Mouse (Mus musculus) embryonic facial prominence, embryonic 14.5 days (tissue): Measurements from ENCODE around the gene Slc16a9. TPM values are rescaled to one million over a fixed set of nuclear protein-coding genes. Genes with fewer than 3 reads are reported as not detected.

Source experiments
- ATAC-seq: fragments of 200-750 bp; cut with Nextera tagmentation; 2 replicates; pipeline ENCODE4 v1.8.0; 2017; ENCODE audit warnings: low read depth, moderate number of reproducible peaks, moderate TSS enrichment
- DNase-seq: peaks from one replicate; pipeline ENCODE4 v3.0.0-alpha.2; 2015; ENCODE audit warnings: low spot score
- H3K27ac ChIP-seq: fragments of 300-500 bp; sonication (generic); replicated peaks from 2 replicates; pipeline ENCODE4 v1.5.1; 2014; ENCODE audit warnings: low read depth, mild to moderate bottlenecking, low read length, moderate library complexity
- H3K27me3 ChIP-seq: fragments of 300-500 bp; sonication (generic); replicated peaks from 2 replicates; pipeline ENCODE4 v1.6.1; 2014; ENCODE audit warnings: low read length; ENCODE audit not compliant: control insufficient read depth, insufficient read depth
- H3K36me3 ChIP-seq: fragments of 300-500 bp; sonication (generic); 2 replicates; pipeline ENCODE4 v1.6.1; 2014; ENCODE audit warnings: low read length, mixed read lengths; ENCODE audit not compliant: control insufficient read depth, insufficient read depth
- H3K4me1 ChIP-seq: fragments of 300-500 bp; sonication (generic); 2 replicates; pipeline ENCODE4 v1.6.1; 2014; ENCODE audit warnings: antibody characterized with exemption, low read length; ENCODE audit not compliant: control insufficient read depth, insufficient read depth
- H3K4me2 ChIP-seq: fragments of 300-500 bp; sonication (generic); 2 replicates; pipeline ENCODE4 v1.6.1; 2014; ENCODE audit warnings: low read depth, mild to moderate bottlenecking, low read length, moderate library complexity, mixed read lengths
- H3K4me3 ChIP-seq: fragments of 300-500 bp; sonication (generic); 2 replicates; pipeline ENCODE4 v1.5.1; 2014; ENCODE audit warnings: low read depth, mild to moderate bottlenecking, low read length
- H3K9ac ChIP-seq: fragments of 300-500 bp; sonication (generic); 2 replicates; pipeline ENCODE4 v1.6.1; 2014; ENCODE audit warnings: low read depth, mild to moderate bottlenecking, low read length, moderate library complexity, mixed read lengths
- H3K9me3 ChIP-seq: fragments of 300-500 bp; sonication (generic); 2 replicates; pipeline ENCODE4 v1.6.1; 2016; ENCODE audit warnings: low read length; ENCODE audit not compliant: control insufficient read depth
- WGBS: fragments of 180-500 bp; shearing (Covaris S2); extraction: QIAGEN DNeasy Blood & Tissue Kit; methylation state at CpG from one replicate; pipeline ENCODE4 v1.1.7; 2014; 5-methylcytosine and 5-hydroxymethylcytosine counted together
- polyA plus RNA-seq: library from polyadenylated mRNA; unstranded; fragments of >200 nt; fragmentation: Nextera tagmentation; extraction: Ambion mirVana; gene quantifications from 2 replicates; pipeline ENCODE4 v1.2.1, GENCODE M21; 2014

Gene Slc16a9
- polyA plus RNA-seq, 1 experiment from 2014 or later = 6.2 TPM

DNA sequence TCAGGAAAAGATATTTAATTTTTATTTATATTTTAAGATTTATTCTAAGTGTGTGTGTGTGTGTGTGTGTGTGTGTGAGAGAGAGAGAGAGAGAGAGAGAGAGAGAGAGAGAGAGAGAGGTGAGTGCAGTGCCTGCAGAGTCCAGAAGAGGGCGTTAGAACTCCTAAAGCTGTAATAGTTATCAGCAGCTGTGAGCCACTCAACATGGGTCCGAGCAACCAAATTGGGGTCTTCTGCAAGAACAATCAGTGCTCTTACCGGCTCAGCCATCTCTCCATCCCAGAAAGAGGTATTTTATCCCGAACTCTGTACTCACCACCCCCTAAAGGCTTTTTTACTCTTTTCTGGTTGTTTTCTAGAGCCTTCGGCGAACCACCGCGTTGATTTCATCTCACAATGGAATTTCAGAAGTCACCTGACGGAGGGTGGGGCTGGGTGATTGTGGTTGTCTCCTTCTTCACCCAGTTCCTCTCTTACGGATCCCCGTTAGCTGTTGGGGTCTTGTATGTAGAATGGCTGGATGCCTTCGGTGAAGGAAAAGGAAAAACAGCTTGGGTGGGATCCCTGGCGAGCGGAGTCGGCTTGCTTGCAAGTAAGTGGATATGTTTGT is 10.8 kb downstream of the Slc16a9 start:
- no peaks in the 10 kb centered on the region for H3K36me3 ChIP-seq
- no peaks in the 10 kb centered on the region for H3K27me3 ChIP-seq
- H3K4me1 ChIP-seq = no peaks in the 10 kb centered on the region
- WGBS = 85% methylated on average over 15 of the region's 15 CpGs
- no peak for ATAC-seq
- DNase-seq = no peak
- H3K27ac ChIP-seq = no peak overlapping the region
- H3K4me2 ChIP-seq = no peak overlapping the region
- H3K4me3 ChIP-seq = no peak overlapping the region
- H3K9me3 ChIP-seq = no peaks in the 10 kb centered on the region
- no peak overlapping the region for H3K9ac ChIP-seq

- H3K9me3 ChIP-seq = no peaks in the 10 kb centered on the region
- WGBS = 81% methylated on average over 4 of the region's 4 CpGs
- H3K4me1 ChIP-seq = no peaks in the 10 kb centered on the region
- no peak overlapping the region for H3K9ac ChIP-seq
- no peaks in the 10 kb centered on the region for H3K27me3 ChIP-seq
- ATAC-seq (no peak), DNase-seq (no peak)
- no peak overlapping the region for H3K4me3 ChIP-seq
- H3K4me2 ChIP-seq = no peak overlapping the region
- H3K27ac ChIP-seq = no peak overlapping the region
- H3K36me3 ChIP-seq = no peaks in the 10 kb centered on the region
Observed at GRCm38 (mm10) chr10:70257029-70257428, 12.1 kb downstream of the Slc16a9 start.

DNA sequence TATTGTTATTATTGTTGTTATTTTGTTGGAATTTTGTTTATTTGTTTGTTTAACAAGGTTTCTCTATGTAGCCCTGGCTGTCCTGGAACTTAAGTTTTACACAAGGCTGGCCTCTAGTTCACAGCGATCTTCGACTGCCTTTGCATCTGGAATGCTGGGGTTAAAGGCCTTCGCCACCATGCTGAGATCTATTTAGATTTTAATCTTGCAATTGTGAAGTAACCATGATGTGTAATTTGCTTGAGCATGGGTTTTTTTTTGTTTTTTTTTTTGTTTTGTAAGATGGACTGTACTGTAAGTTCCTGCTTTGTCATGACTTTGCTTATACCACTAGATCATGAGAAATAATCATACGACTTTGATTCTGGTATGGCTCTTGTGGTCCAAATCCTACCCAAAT is 16.0 kb downstream of the Slc16a9 start:
- Histone ChIP-seq H3K4me2 (no peak overlapping the region), H3K9ac (no peak overlapping the region), H3K4me3 (no peak overlapping the region), H3K4me1 (no peaks in the 10 kb centered on the region), H3K9me3 (no peaks in the 10 kb centered on the region), H3K27ac (no peak overlapping the region), H3K36me3 (no peaks in the 10 kb centered on the region), H3K27me3 (no peaks in the 10 kb centered on the region)
- ATAC-seq = no peak
- DNase-seq = no peak
- 63% methylated on average over 4 of the region's 4 CpGs for WGBS

DNA sequence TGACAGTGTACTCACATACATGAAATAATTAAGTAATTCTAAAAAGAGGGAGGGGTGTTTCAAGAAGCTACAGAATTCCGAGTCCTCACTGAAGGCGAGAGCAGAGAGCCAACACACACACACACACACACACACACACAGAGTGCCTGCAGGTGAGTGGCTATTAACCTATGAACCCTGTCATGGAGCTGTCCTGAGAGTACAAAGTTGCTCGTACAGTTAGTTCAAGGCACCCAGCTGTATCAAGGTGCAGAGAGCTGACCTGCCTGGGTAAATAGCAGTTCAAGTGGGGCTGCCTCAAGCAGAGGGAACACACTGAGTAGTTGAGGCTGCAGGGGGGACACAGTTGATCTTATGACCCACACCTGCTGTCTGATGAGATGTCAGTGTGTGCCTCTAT is 17.2 kb downstream of the Slc16a9 start:
- H3K27me3 ChIP-seq = no peaks in the 10 kb centered on the region
- no peak overlapping the region for H3K4me3 ChIP-seq
- no peak overlapping the region for H3K4me2 ChIP-seq
- WGBS = 72% methylated on average over 3 of the region's 3 CpGs
- no peak overlapping the region for H3K9ac ChIP-seq
- no peak overlapping the region for H3K27ac ChIP-seq
- H3K9me3 ChIP-seq = no peaks in the 10 kb centered on the region
- ATAC-seq (no peak), DNase-seq (no peak)
- H3K4me1 ChIP-seq = no peaks in the 10 kb centered on the region
- no peaks in the 10 kb centered on the region for H3K36me3 ChIP-seq

DNA sequence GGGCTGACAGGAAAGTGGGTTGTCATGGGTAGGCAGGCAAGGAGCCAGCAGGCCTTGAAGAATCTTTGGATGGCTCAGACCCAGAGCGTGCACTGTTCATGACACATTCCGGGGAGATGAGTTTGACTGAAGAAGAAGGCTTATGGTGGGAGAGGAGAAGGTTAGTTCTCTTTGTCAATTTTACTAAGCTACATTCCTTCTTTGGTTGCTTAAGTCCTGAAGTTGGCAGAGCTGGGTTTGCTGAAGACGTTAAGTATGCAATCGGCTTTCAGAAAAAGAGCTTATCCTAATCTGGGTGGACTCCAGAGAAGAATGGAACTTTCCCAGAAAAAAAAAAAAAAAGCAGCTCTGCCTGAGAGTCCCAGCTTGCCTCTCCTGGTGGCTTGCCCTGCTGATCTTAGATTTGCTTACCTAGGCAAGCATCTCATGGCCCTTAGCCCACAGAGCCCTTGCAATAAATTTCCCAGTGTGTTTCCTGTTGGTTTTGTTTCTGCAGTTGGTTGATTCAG is 18.8 kb downstream of the Slc16a9 start:
- Histone ChIP-seq H3K27ac (no peak overlapping the region), H3K9me3 (no peaks in the 10 kb centered on the region), H3K27me3 (no peaks in the 10 kb centered on the region), H3K4me1 (no peaks in the 10 kb centered on the region), H3K9ac (no peak overlapping the region), H3K36me3 (no peaks in the 10 kb centered on the region), H3K4me3 (no peak overlapping the region), H3K4me2 (no peak overlapping the region)
- WGBS = 79% methylated on average over 4 of the region's 4 CpGs
- DNase-seq = no peak
- peak; percentile 44; the same call in 1 of the 2 replicates for ATAC-seq

DNA sequence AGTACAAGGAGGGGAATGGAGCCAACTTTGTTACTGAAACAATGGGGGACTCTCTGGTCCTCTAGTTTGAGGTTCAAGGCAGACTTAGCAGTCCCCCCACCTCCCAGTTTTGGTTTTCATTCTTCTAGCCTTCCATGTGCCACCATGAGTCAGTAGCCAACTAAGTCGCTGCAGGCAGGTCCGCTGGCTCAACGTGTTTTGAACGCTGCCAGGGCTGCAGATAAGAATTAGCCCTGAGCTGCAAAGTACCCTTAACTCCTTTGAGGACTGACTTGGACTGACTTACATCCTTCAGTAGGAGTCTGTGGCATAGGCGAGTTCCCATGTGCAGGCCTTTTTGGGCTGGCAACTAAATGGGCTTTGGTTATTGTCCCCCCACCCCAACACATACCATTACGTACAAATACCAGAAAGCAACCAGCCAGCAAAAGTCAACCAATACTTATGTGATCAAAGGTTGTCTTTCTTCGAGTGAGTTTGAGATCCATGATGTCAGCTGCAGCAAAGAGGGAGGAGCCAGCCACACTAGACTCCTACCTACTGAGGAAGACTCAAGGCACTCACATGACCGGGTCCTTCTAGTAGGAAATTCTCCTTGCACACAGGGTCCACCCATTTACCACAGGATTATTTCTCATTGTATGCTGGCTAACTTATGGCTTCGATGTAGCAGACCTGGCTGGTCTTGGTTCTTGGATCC is 19.6 kb downstream of the Slc16a9 start:
- no peak for ATAC-seq
- no peak for DNase-seq
- H3K36me3 ChIP-seq = no peaks in the 10 kb centered on the region
- H3K4me3 ChIP-seq = no peak overlapping the region
- H3K9ac ChIP-seq = no peak overlapping the region
- no peak overlapping the region for H3K4me2 ChIP-seq
- no peaks in the 10 kb centered on the region for H3K9me3 ChIP-seq
- no peaks in the 10 kb centered on the region for H3K27me3 ChIP-seq
- 87% methylated on average over 9 of the region's 9 CpGs for WGBS
- no peaks in the 10 kb centered on the region for H3K4me1 ChIP-seq
- H3K27ac ChIP-seq = no peak overlapping the region

GRCm38 (mm10) chr10:70266501-70266900 is 21.6 kb downstream of the Slc16a9 start:
- ATAC-seq (no peak), DNase-seq (no peak)
- H3K27me3 ChIP-seq = no peaks in the 10 kb centered on the region
- no peaks in the 10 kb centered on the region for H3K9me3 ChIP-seq
- no peaks in the 10 kb centered on the region for H3K4me1 ChIP-seq
- WGBS = 81% methylated on average over 6 of the region's 6 CpGs
- no peak overlapping the region for H3K4me2 ChIP-seq
- H3K9ac ChIP-seq = no peak overlapping the region
- H3K27ac ChIP-seq = no peak overlapping the region
- no peaks in the 10 kb centered on the region for H3K36me3 ChIP-seq
- H3K4me3 ChIP-seq = no peak overlapping the region

- Histone ChIP-seq H3K27ac (no peak overlapping the region), H3K27me3 (no peaks in the 10 kb centered on the region), H3K4me3 (no peak overlapping the region), H3K36me3 (no peaks in the 10 kb centered on the region), H3K9ac (no peak overlapping the region), H3K9me3 (no peaks in the 10 kb centered on the region), H3K4me2 (no peak overlapping the region), H3K4me1 (no peaks in the 10 kb centered on the region)
- ATAC-seq = no peak
- WGBS = 80% methylated on average over 23 of the region's 23 CpGs
- DNase-seq = no peak
Observed at GRCm38 (mm10) chr10:70268581-70269446, 23.9 kb downstream of the Slc16a9 start.
